Mouse (Mus musculus): Measurements from ENCODE around the gene Tjp1. TPM values are rescaled to one million over a fixed set of nuclear protein-coding genes. Genes with fewer than 3 reads are reported as not detected.
A peak's percentile ranks its signal among the peaks of the same experiment; 100 is the strongest.

The Tjp1 gene
- polyA plus RNA-seq, 1 experiment from 2014 or later = 41.1 TPM

- ATAC-seq (ENCODE audit: borderline replicate concordance, extremely low read depth, low FRiP score, low TSS enrichment) = no peak
- no peak overlapping the region for H3K4me3 ChIP-seq
- H3K36me3 ChIP-seq = no peaks in the 10 kb centered on the region
- 35% methylated on average over 6 of the region's 6 CpGs for WGBS
- no peak overlapping the region for H3K4me2 ChIP-seq
- no peak overlapping the region for H3K9ac ChIP-seq
- H3K4me1 ChIP-seq = peaks cover 12% of the 10 kb centered on the region
- H3K27me3 ChIP-seq = no peaks in the 10 kb centered on the region
- peak overlapping the region; percentile 64 for H3K27ac ChIP-seq
- no peaks in the 10 kb centered on the region for H3K9me3 ChIP-seq
Observed at GRCm38 (mm10) chr7:65381896-65382295, 145.7 kb downstream of the Tjp1 start.

GRCm38 (mm10) chr7:65380716-65381115, 146.9 kb downstream of the Tjp1 start:
- Histone ChIP-seq H3K27me3 (no peaks in the 10 kb centered on the region), H3K4me3 (no peak overlapping the region), H3K4me1 (peaks cover 12% of the 10 kb centered on the region), H3K4me2 (no peak overlapping the region), H3K36me3 (no peaks in the 10 kb centered on the region), H3K9me3 (no peaks in the 10 kb centered on the region), H3K27ac (no peak overlapping the region), H3K9ac (no peak overlapping the region)
- ATAC-seq (ENCODE audit: borderline replicate concordance, extremely low read depth, low FRiP score, low TSS enrichment) = no peak
- WGBS = 87% methylated on average over 9 of the region's 9 CpGs

GRCm38 (mm10) chr7:65378818-65379565, 148.6 kb downstream of the Tjp1 start:
- WGBS = 38% methylated on average over 9 of the region's 9 CpGs
- peaks cover 23% of the 10 kb centered on the region for H3K4me1 ChIP-seq
- peak overlapping the region; percentile 4 for H3K27ac ChIP-seq
- H3K27me3 ChIP-seq = no peaks in the 10 kb centered on the region
- no peaks in the 10 kb centered on the region for H3K36me3 ChIP-seq
- no peak overlapping the region for H3K4me2 ChIP-seq
- H3K9me3 ChIP-seq = no peaks in the 10 kb centered on the region
- H3K9ac ChIP-seq = no peak overlapping the region
- H3K4me3 ChIP-seq = no peak overlapping the region
- ATAC-seq (ENCODE audit: borderline replicate concordance, extremely low read depth, low FRiP score, low TSS enrichment) = no peak

- no peak overlapping the region for H3K4me3 ChIP-seq
- no peak overlapping the region for H3K9ac ChIP-seq
- peaks cover 16% of the 10 kb centered on the region for H3K4me1 ChIP-seq
- 80% methylated on average over 3 of the region's 3 CpGs for WGBS
- ATAC-seq (ENCODE audit: borderline replicate concordance, extremely low read depth, low FRiP score, low TSS enrichment) = no peak
- no peak overlapping the region for H3K4me2 ChIP-seq
- H3K27ac ChIP-seq = no peak overlapping the region
- H3K9me3 ChIP-seq = no peaks in the 10 kb centered on the region
- H3K27me3 ChIP-seq = no peaks in the 10 kb centered on the region
- no peaks in the 10 kb centered on the region for H3K36me3 ChIP-seq
Observed at GRCm38 (mm10) chr7:65377521-65377920, 150.1 kb downstream of the Tjp1 start.

GRCm38 (mm10) chr7:65375621-65376020, 152.0 kb downstream of the Tjp1 start:
- no peak for ATAC-seq (ENCODE audit: borderline replicate concordance, extremely low read depth, low FRiP score, low TSS enrichment)
- Histone ChIP-seq H3K4me3 (no peak overlapping the region), H3K4me2 (no peak overlapping the region), H3K9ac (no peak overlapping the region), H3K9me3 (no peaks in the 10 kb centered on the region), H3K27me3 (no peaks in the 10 kb centered on the region), H3K36me3 (no peaks in the 10 kb centered on the region), H3K27ac (peak overlapping the region; percentile 56), H3K4me1 (peaks cover 16% of the 10 kb centered on the region)
- 81% methylated on average over 3 of the region's 3 CpGs for WGBS

- no peaks in the 10 kb centered on the region for H3K36me3 ChIP-seq
- no peak overlapping the region for H3K9ac ChIP-seq
- WGBS = 33% methylated on average over 8 of the region's 8 CpGs
- peaks cover 16% of the 10 kb centered on the region for H3K4me1 ChIP-seq
- H3K9me3 ChIP-seq = no peaks in the 10 kb centered on the region
- H3K27me3 ChIP-seq = no peaks in the 10 kb centered on the region
- H3K4me2 ChIP-seq = no peak overlapping the region
- H3K27ac ChIP-seq = peak overlapping the region; percentile 56
- ATAC-seq (ENCODE audit: borderline replicate concordance, extremely low read depth, low FRiP score, low TSS enrichment) = peak; percentile 8; the same call in 1 of the 2 replicates
- H3K4me3 ChIP-seq = no peak overlapping the region
Observed at GRCm38 (mm10) chr7:65375176-65375575, 152.4 kb downstream of the Tjp1 start.

GRCm38 (mm10) chr7:65373336-65373735, 154.2 kb downstream of the Tjp1 start:
- 82% methylated on average over 8 of the region's 8 CpGs for WGBS
- ATAC-seq (ENCODE audit: borderline replicate concordance, extremely low read depth, low FRiP score, low TSS enrichment) = no peak
- H3K4me2 ChIP-seq = no peak overlapping the region

GRCm38 (mm10) chr7:65371765-65372164, 155.8 kb downstream of the Tjp1 start:
- Histone ChIP-seq H3K36me3 (no peaks in the 10 kb centered on the region), H3K9me3 (no peaks in the 10 kb centered on the region), H3K27ac (peak overlapping the region; percentile 96), H3K9ac (peak overlapping the region; percentile 56; the same call in 1 of the 2 replicates), H3K4me3 (peak overlapping the region; percentile 90), H3K4me1 (peaks cover 39% of the 10 kb centered on the region), H3K27me3 (no peaks in the 10 kb centered on the region), H3K4me2 (peak overlapping the region; percentile 74)
- 28% methylated on average over 6 of the region's 6 CpGs for WGBS
- no peak for ATAC-seq (ENCODE audit: borderline replicate concordance, extremely low read depth, low FRiP score, low TSS enrichment)

More at GRCm38 (mm10) chr7:65373336-65373735, 154.2 kb downstream of the Tjp1 start:
- Histone ChIP-seq H3K36me3 (no peaks in the 10 kb centered on the region), H3K27ac (peak overlapping the region; percentile 41; the same call in 1 of the 2 replicates), H3K4me1 (peaks cover 25% of the 10 kb centered on the region), H3K4me3 (no peak overlapping the region), H3K9me3 (no peaks in the 10 kb centered on the region), H3K9ac (no peak overlapping the region), H3K27me3 (no peaks in the 10 kb centered on the region)

GRCm38 (mm10) chr7:65370787-65371616, 156.6 kb downstream of the Tjp1 start:
- H3K9ac ChIP-seq = peak overlapping the region; percentile 56
- peak overlapping the region; percentile 90 for H3K4me3 ChIP-seq
- H3K27me3 ChIP-seq = no peaks in the 10 kb centered on the region
- WGBS = under 1% methylated on average over 46 of the region's 92 CpGs
- no peaks in the 10 kb centered on the region for H3K9me3 ChIP-seq
- ATAC-seq (ENCODE audit: borderline replicate concordance, extremely low read depth, low FRiP score, low TSS enrichment) = peak; percentile 95
- H3K4me2 ChIP-seq = peak overlapping the region; percentile 74
- H3K4me1 ChIP-seq = peaks cover 44% of the 10 kb centered on the region
- peak overlapping the region; percentile 96 for H3K27ac ChIP-seq
- no peaks in the 10 kb centered on the region for H3K36me3 ChIP-seq

- H3K27ac ChIP-seq = peak overlapping the region; percentile 96
- H3K9me3 ChIP-seq = no peaks in the 10 kb centered on the region
- peak overlapping the region; percentile 90 for H3K4me3 ChIP-seq
- WGBS = under 1% methylated on average over 27 of the region's 46 CpGs
- ATAC-seq (ENCODE audit: borderline replicate concordance, extremely low read depth, low FRiP score, low TSS enrichment) = no peak
- peak overlapping the region; percentile 56 for H3K9ac ChIP-seq
- H3K4me2 ChIP-seq = peak overlapping the region; percentile 74
- no peaks in the 10 kb centered on the region for H3K36me3 ChIP-seq
- peaks cover 42% of the 10 kb centered on the region for H3K4me1 ChIP-seq
- no peaks in the 10 kb centered on the region for H3K27me3 ChIP-seq
Observed at GRCm38 (mm10) chr7:65370381-65370786, 157.2 kb downstream of the Tjp1 start.

- peaks cover 33% of the 10 kb centered on the region for H3K4me1 ChIP-seq
- H3K9me3 ChIP-seq = no peaks in the 10 kb centered on the region
- ATAC-seq (ENCODE audit: borderline replicate concordance, extremely low read depth, low FRiP score, low TSS enrichment) = no peak
- peak overlapping the region; percentile 74 for H3K4me2 ChIP-seq
- H3K27ac ChIP-seq = peak overlapping the region; percentile 51
- H3K36me3 ChIP-seq = no peaks in the 10 kb centered on the region
- 13% methylated on average over 5 of the region's 5 CpGs for WGBS
- no peaks in the 10 kb centered on the region for H3K27me3 ChIP-seq
- peak overlapping the region; percentile 26; the same call in 1 of the 2 replicates for H3K9ac ChIP-seq
- peak overlapping the region; percentile 40 for H3K4me3 ChIP-seq
Observed at GRCm38 (mm10) chr7:65369101-65369500, 158.5 kb downstream of the Tjp1 start.
